Comparison of ENCODE assay signal across 14 mouse cellular contexts in genomic region chr12:82478256-82478655, GRCm38 (mm10).
DNase-seq lines count a peak whose midpoint lies in the region; ATAC-seq lines count a peak whose summit lies in the region.
"Had no signal": no experiment of that assay in that cellular context is flagged by ENCODE, and none has a peak within 500 bp of the region (broad histone marks: within the 10 kb centered on the region; RNA-seq: fewer than 3 reads in every experiment).

No protein-coding gene starts in this region.

- WGBS in heart, embryonic 14.5 days, result 17% methylated on average over 8 of the region's 8 CpGs
- WGBS in embryonic facial prominence, embryonic 13.5 days, result 10% methylated on average over 8 of the region's 8 CpGs
- WGBS in midbrain, embryonic 10.5 days, result 13% methylated on average over 8 of the region's 8 CpGs

- peaks cover 22 to 27% of the 10 kb centered on the region in 2 experiments for H3K4me1 ChIP-seq in heart, embryonic 14.5 days (ENCODE audit: control insufficient read depth in 2 of 2, insufficient read depth in 2 of 2, low read length in 2 of 2)
- no peaks in the 10 kb centered on the region for H3K4me1 ChIP-seq in brown adipose tissue, adult 24 weeks (ENCODE audit: control insufficient read depth, insufficient read depth, insufficient read length, low read length)
- H3K4me1 ChIP-seq in embryonic facial prominence, embryonic 13.5 days, result peaks cover 21% of the 10 kb centered on the region
- peaks cover 35% of the 10 kb centered on the region for H3K4me1 ChIP-seq in midbrain, embryonic 10.5 days

- 0 out of 2 replicates have a peak, but pooled peaks have one; percentile 31 for ATAC-seq in heart, embryonic 14.5 days (ENCODE audit: insufficient number of reproducible peaks, insufficient read depth, low FRiP score, low read depth)
- no peak for ATAC-seq in embryonic facial prominence, embryonic 13.5 days (ENCODE audit: insufficient number of reproducible peaks, insufficient read depth, low FRiP score, low TSS enrichment, low read depth)
- ATAC-seq in megakaryocyte progenitor cell, adult 5-6 weeks (replicated peaks; ENCODE audit: poor library complexity), result no peak

- H3K4me3 ChIP-seq in heart, embryonic 14.5 days (ENCODE audit: control insufficient read depth in 1 of 2, insufficient read depth in 1 of 2, low read depth in 1 of 2, low read length in 2 of 2), result no peak overlapping the region
- peak overlapping the region; percentile 59 for H3K4me3 ChIP-seq in brown adipose tissue, adult 24 weeks (ENCODE audit: insufficient read depth, low read depth, low read length)
- no peak overlapping the region for H3K4me3 ChIP-seq in embryonic facial prominence, embryonic 13.5 days
- 0 out of 2 replicates have a peak overlapping the region, but pooled peaks have one; percentile 21 for H3K4me3 ChIP-seq in midbrain, embryonic 10.5 days
- H3K4me3 ChIP-seq: neural tube, embryonic 12.5 days had no signal

- no peaks in the 10 kb centered on the region for H3K27me3 ChIP-seq in heart, embryonic 14.5 days (ENCODE audit: control insufficient read depth, insufficient read depth, low read length)
- H3K27me3 ChIP-seq in embryonic facial prominence, embryonic 13.5 days, result no peaks in the 10 kb centered on the region; the same call in 1 of the 2 replicates
- peaks cover 8% of the 10 kb centered on the region; the same call in 1 of the 2 replicates for H3K27me3 ChIP-seq in midbrain, embryonic 10.5 days (ENCODE audit: low read depth, poor library complexity, severe bottlenecking)

- peak overlapping the region; percentile 23; the same call in 1 of the 2 replicates for H3K4me2 ChIP-seq in heart, embryonic 14.5 days (ENCODE audit: low read length)
- peak overlapping the region; percentile 18 for H3K4me2 ChIP-seq in embryonic facial prominence, embryonic 13.5 days
- H3K4me2 ChIP-seq: neural tube, embryonic 12.5 days had no signal

- no peaks in the 10 kb centered on the region for H3K36me3 ChIP-seq in heart, embryonic 14.5 days (ENCODE audit: control insufficient read depth, insufficient read depth, low read length)
- H3K36me3 ChIP-seq in embryonic facial prominence, embryonic 13.5 days, result no peaks in the 10 kb centered on the region
- H3K36me3 ChIP-seq in midbrain, embryonic 10.5 days, result no peaks in the 10 kb centered on the region
- H3K36me3 ChIP-seq: neural tube, embryonic 12.5 days had no signal

- H3K27ac ChIP-seq in heart, embryonic 14.5 days (replicated peaks in 1 of 2; ENCODE audit: control insufficient read depth in 1 of 2, insufficient read depth in 1 of 2, low read depth in 2 of 2, low read length in 2 of 2), result peak overlapping the region; percentile 8 to 37
- peak overlapping the region; percentile 99 for H3K27ac ChIP-seq in brown adipose tissue, adult 24 weeks (replicated peaks; ENCODE audit: low read depth, low read length)
- no peak overlapping the region for H3K27ac ChIP-seq in embryonic facial prominence, embryonic 13.5 days
- H3K27ac ChIP-seq in midbrain, embryonic 10.5 days (replicated peaks), result peak overlapping the region; percentile 38
- H3K27ac ChIP-seq: liver, embryonic 14.5 days; neural tube, embryonic 12.5 days had no signal

- no peak for DNase-seq in heart, postnatal 14 days
- peak; percentile 54 for DNase-seq in midbrain, embryonic 10.5 days (ENCODE audit: low spot score)
- DNase-seq in layer of hippocampus, adult 18-20 months (ENCODE audit: low spot score in 2 of 2), result no peak
- no peak for DNase-seq in layer of hippocampus, adult 9-11 months
- DNase-seq: adrenal gland, adult 8-10 months; cerebellum, adult 2 months; gastrocnemius, postnatal 25 days; kidney, postnatal 10 days had no signal

- intact Hi-C loops in heart, postnatal 14 days (cut with DNase I), result loop anchor here (10.0 kb wide), 1 partner anchor 683 kb away; no protein-coding TSS in a partner anchor

- H3K9me3 ChIP-seq in heart, embryonic 14.5 days (ENCODE audit: control insufficient read depth, low read length), result no peaks in the 10 kb centered on the region
- H3K9me3 ChIP-seq in embryonic facial prominence, embryonic 13.5 days, result no peaks in the 10 kb centered on the region
- H3K9me3 ChIP-seq in midbrain, embryonic 10.5 days (replicated peaks), result no peaks in the 10 kb centered on the region
- H3K9me3 ChIP-seq: neural tube, embryonic 12.5 days had no signal

- peak overlapping the region; percentile 41 for H3K9ac ChIP-seq in heart, embryonic 14.5 days (ENCODE audit: low read length)
- H3K9ac ChIP-seq in embryonic facial prominence, embryonic 13.5 days, result no peak overlapping the region
- H3K9ac ChIP-seq: liver, embryonic 14.5 days; neural tube, embryonic 12.5 days had no signal

Comparison
In these comparisons a context has a peak if more than half of its experiments do, and no peak if none do; other contexts are left out.
1. H3K4me3 ChIP-seq: peak in brown adipose tissue, adult 24 weeks (single experiment) and midbrain, embryonic 10.5 days (single experiment); none in heart, embryonic 14.5 days (0 of 2) and embryonic facial prominence, embryonic 13.5 days (single experiment).